Mouse (Mus musculus): ENCODE measurements around the gene Hrh2. TPM values are rescaled to one million over a fixed set of nuclear protein-coding genes. Genes with fewer than 3 reads are reported as not detected.

The Hrh2 gene
- polyA plus RNA-seq, 1 experiment from 2014 or later, result 0.28 TPM

GRCm38 (mm10) chr13:54257580-54258223 lies 65.8 kb downstream of the Hrh2 start:
- 26% methylated on average over 10 of the region's 10 CpGs for WGBS
- no peaks in the 10 kb centered on the region for H3K36me3 ChIP-seq
- no peaks in the 10 kb centered on the region for H3K4me1 ChIP-seq
- H3K4me3 ChIP-seq (replicated peaks), result no peak overlapping the region
- ATAC-seq (ENCODE audit: insufficient read depth, low FRiP score, low read depth), result no peak
- no peak overlapping the region for H3K27ac ChIP-seq
- no peaks in the 10 kb centered on the region for H3K27me3 ChIP-seq (replicated peaks)
- no peaks in the 10 kb centered on the region for H3K9me3 ChIP-seq
- no peak overlapping the region for H3K4me2 ChIP-seq
- H3K9ac ChIP-seq, result no peak overlapping the region

- no peak for ATAC-seq (ENCODE audit: insufficient read depth, low FRiP score, low read depth)
- Histone ChIP-seq H3K9me3 (no peaks in the 10 kb centered on the region), H3K27ac (no peak overlapping the region), H3K9ac (no peak overlapping the region), H3K4me2 (no peak overlapping the region), H3K4me1 (no peaks in the 10 kb centered on the region), H3K27me3 (replicated peaks) (no peaks in the 10 kb centered on the region), H3K4me3 (replicated peaks) (no peak overlapping the region), H3K36me3 (no peaks in the 10 kb centered on the region)
- WGBS, result 40% methylated on average over 8 of the region's 8 CpGs
Observed at GRCm38 (mm10) chr13:54258231-54258743, 66.4 kb downstream of the Hrh2 start.

DNA sequence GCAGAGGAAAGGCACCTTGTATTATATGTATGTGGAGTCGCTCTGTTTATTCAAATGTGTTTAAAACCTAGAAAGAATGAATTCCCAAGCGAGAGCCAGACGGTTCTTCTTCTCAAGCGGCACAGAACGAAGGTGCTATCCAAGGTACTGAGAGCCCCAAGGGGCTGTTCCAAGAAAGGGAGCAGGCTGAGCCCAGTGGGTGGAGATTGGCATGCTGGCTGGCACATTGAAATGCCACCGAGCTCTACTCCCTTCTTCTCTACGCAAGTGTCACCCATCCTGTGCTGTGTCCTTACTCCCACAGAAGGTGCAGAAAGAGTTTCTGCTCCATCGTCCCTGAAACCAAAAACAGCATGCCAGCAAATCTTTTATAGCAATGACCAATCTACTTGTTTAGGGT lies 68.4 kb downstream of the Hrh2 start:
- Histone ChIP-seq H3K36me3 (no peaks in the 10 kb centered on the region), H3K4me3 (replicated peaks) (no peak overlapping the region), H3K27me3 (replicated peaks) (no peaks in the 10 kb centered on the region), H3K9ac (no peak overlapping the region), H3K4me2 (no peak overlapping the region), H3K4me1 (no peaks in the 10 kb centered on the region), H3K27ac (no peak overlapping the region), H3K9me3 (no peaks in the 10 kb centered on the region)
- WGBS, result 21% methylated on average over 8 of the region's 8 CpGs
- ATAC-seq (ENCODE audit: insufficient read depth, low FRiP score, low read depth), result no peak

DNA sequence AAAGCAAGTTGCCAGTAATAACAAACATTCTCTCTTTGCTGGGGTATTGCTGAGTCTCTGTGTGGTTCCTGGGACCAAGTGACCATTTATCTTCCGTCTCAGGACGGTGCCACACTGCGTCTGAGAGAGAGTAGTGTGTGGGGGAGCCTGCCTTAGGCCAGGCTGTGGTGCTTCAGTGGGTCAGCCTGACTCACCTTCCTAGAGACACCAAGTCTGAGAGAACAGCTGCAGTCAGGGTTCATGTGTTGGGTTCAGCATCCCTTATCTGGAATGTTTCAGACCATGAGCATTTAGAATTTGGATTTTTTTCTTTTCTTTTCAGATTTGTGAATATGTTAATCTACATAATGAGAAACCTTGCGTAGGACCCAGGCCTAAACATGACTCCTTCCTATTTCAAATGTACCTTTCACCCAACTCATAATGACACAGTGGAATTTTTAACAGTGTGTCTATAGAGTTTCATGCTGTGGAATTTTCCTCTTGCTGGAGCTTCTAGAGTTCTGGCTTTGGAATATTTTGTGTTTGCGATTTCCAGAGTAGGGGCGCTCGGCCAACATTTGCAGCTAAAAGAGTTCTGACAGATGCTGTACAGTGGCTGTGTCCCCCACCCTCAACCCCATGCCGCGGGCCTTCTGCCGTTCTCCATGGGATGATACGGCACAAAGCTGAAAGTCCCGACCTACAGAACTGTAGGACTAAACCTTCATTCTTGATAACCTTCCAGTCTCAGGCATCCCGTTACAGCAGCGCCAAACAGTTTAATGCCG lies 71.0 kb downstream of the Hrh2 start:
- Histone ChIP-seq H3K4me3 (replicated peaks) (no peak overlapping the region), H3K4me2 (no peak overlapping the region), H3K36me3 (no peaks in the 10 kb centered on the region), H3K9me3 (no peaks in the 10 kb centered on the region), H3K9ac (no peak overlapping the region), H3K27me3 (replicated peaks) (no peaks in the 10 kb centered on the region), H3K4me1 (no peaks in the 10 kb centered on the region), H3K27ac (no peak overlapping the region)
- ATAC-seq (ENCODE audit: insufficient read depth, low FRiP score, low read depth), result no peak
- 81% methylated on average over 15 of the region's 15 CpGs for WGBS

DNA sequence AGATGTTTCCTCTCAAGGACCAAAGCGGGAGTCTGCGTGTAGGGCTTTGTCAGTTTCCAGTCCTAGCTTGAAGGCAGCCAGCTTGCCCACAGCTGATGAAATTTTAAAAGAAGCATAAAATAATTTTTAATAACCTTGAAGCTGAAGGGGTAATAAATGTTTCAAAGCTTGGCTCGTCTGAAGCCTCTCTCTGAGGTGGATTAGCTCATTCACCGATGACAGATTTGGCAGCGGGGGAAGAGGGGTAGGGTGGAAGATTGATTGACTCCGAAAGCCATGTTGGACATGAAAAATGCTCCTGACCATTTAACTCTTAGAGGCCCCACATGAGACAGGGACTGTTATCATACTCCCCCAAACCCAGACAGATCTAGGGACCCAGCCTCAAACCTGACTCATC lies 71.7 kb downstream of the Hrh2 start:
- no peak overlapping the region for H3K9ac ChIP-seq
- H3K4me1 ChIP-seq, result no peaks in the 10 kb centered on the region
- H3K4me2 ChIP-seq, result no peak overlapping the region
- no peak overlapping the region for H3K4me3 ChIP-seq (replicated peaks)
- H3K27me3 ChIP-seq (replicated peaks), result no peaks in the 10 kb centered on the region
- H3K36me3 ChIP-seq, result no peaks in the 10 kb centered on the region
- ATAC-seq (ENCODE audit: insufficient read depth, low FRiP score, low read depth), result no peak
- WGBS, result 52% methylated on average over 6 of the region's 6 CpGs
- no peaks in the 10 kb centered on the region for H3K9me3 ChIP-seq
- H3K27ac ChIP-seq, result no peak overlapping the region

DNA sequence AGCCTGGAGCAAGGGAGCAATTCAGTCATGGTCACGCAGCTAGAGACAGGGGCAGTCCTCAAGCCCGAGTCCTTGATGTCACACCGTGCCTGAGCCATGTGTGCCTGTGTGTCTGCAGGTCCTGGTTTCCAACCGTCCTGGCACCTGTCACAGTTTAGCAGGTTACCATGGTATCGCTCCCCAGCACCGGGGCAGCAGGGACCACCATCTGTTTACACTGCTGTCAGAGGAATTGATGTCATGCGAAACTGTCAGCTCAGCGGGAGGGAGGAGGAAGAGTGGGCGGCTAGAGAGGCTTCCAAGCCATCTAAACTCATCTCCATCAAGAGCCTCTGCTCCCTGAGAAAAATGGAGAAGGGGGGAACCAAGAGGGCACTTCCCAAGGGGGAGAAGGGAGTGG lies 74.5 kb downstream of the Hrh2 start:
- no peak overlapping the region for H3K4me3 ChIP-seq (replicated peaks)
- no peaks in the 10 kb centered on the region for H3K4me1 ChIP-seq
- H3K27me3 ChIP-seq (replicated peaks), result no peaks in the 10 kb centered on the region
- H3K27ac ChIP-seq, result no peak overlapping the region
- no peak overlapping the region for H3K4me2 ChIP-seq
- 12% methylated on average over 9 of the region's 9 CpGs for WGBS
- ATAC-seq (ENCODE audit: insufficient read depth, low FRiP score, low read depth), result no peak
- H3K9ac ChIP-seq, result no peak overlapping the region
- no peaks in the 10 kb centered on the region for H3K9me3 ChIP-seq
- H3K36me3 ChIP-seq, result no peaks in the 10 kb centered on the region

- no peak for ATAC-seq (ENCODE audit: insufficient read depth, low FRiP score, low read depth)
- Histone ChIP-seq H3K36me3 (no peaks in the 10 kb centered on the region), H3K27ac (no peak overlapping the region), H3K4me2 (no peak overlapping the region), H3K4me1 (no peaks in the 10 kb centered on the region), H3K9ac (no peak overlapping the region), H3K4me3 (replicated peaks) (no peak overlapping the region), H3K27me3 (replicated peaks) (no peaks in the 10 kb centered on the region), H3K9me3 (no peaks in the 10 kb centered on the region)
- WGBS, result 71% methylated on average over 3 of the region's 3 CpGs
Observed at GRCm38 (mm10) chr13:54269087-54269486, 77.2 kb downstream of the Hrh2 start.

- Histone ChIP-seq H3K36me3 (no peaks in the 10 kb centered on the region), H3K9ac (no peak overlapping the region), H3K27ac (no peak overlapping the region), H3K4me1 (no peaks in the 10 kb centered on the region), H3K4me2 (no peak overlapping the region), H3K4me3 (replicated peaks) (no peak overlapping the region), H3K9me3 (no peaks in the 10 kb centered on the region), H3K27me3 (replicated peaks) (no peaks in the 10 kb centered on the region)
- 69% methylated on average over 8 of the region's 8 CpGs for WGBS
- no peak for ATAC-seq (ENCODE audit: insufficient read depth, low FRiP score, low read depth)
Observed at GRCm38 (mm10) chr13:54269628-54270027, 77.7 kb downstream of the Hrh2 start.

- 85% methylated on average over 7 of the region's 7 CpGs for WGBS
- Histone ChIP-seq H3K4me3 (replicated peaks) (no peak overlapping the region), H3K36me3 (no peaks in the 10 kb centered on the region), H3K4me2 (no peak overlapping the region), H3K27me3 (replicated peaks) (no peaks in the 10 kb centered on the region), H3K4me1 (no peaks in the 10 kb centered on the region), H3K27ac (no peak overlapping the region), H3K9me3 (no peaks in the 10 kb centered on the region), H3K9ac (no peak overlapping the region)
- no peak for ATAC-seq (ENCODE audit: insufficient read depth, low FRiP score, low read depth)
Observed at GRCm38 (mm10) chr13:54272076-54272475, 80.1 kb downstream of the Hrh2 start.

DNA sequence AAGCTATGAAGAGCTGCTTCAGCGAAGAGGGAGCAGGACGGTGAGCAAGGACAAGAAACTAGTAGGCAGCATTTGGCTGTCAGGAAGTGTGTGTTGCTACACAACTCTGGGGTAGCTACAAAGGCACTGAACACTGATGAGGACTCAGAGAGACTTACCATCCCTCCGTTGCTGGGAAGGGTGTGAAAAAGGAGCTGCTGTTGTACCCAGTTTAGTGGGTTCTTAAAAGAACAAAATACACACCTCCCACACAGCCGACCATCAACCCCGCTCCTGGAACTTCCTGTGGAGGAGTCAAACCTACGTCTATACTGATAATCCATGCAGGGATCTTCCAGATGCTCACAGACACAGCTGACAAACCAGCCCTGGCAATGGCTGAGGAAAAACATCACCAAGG lies 85.5 kb downstream of the Hrh2 start:
- no peak for ATAC-seq (ENCODE audit: insufficient read depth, low FRiP score, low read depth)
- WGBS, result 83% methylated on average over 6 of the region's 6 CpGs

DNA sequence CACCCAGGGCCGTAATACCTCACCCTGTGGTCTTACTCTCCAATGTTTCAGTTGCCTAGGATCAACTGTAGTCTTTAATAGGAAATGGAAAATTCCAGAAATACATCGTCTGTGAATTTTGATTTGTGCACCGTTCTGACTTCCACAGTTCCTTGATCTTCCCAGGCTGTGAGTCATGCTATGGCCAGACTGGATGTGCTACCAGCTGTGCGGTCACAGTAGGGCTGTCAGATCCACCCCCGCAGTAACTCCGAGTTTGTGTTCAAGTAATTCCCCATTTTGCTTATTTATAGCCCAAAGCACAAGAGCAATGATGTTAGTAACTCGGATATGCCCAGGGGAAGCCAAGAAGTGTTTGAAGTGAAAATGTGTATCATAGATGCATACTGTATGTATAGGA lies 88.4 kb downstream of the Hrh2 start:
- Histone ChIP-seq H3K9me3 (no peaks in the 10 kb centered on the region), H3K27me3 (replicated peaks) (peaks cover 9% of the 10 kb centered on the region), H3K4me2 (no peak overlapping the region), H3K36me3 (no peaks in the 10 kb centered on the region), H3K27ac (no peak overlapping the region), H3K4me3 (replicated peaks) (no peak overlapping the region), H3K4me1 (no peaks in the 10 kb centered on the region), H3K9ac (no peak overlapping the region)
- 73% methylated on average over 7 of the region's 7 CpGs for WGBS
- ATAC-seq (ENCODE audit: insufficient read depth, low FRiP score, low read depth), result no peak

More for the DNA sequence above, 85.5 kb downstream of the Hrh2 start:
- Histone ChIP-seq H3K4me3 (replicated peaks) (no peak overlapping the region), H3K9ac (no peak overlapping the region), H3K4me1 (no peaks in the 10 kb centered on the region), H3K27ac (no peak overlapping the region), H3K36me3 (no peaks in the 10 kb centered on the region), H3K9me3 (no peaks in the 10 kb centered on the region), H3K4me2 (no peak overlapping the region), H3K27me3 (replicated peaks) (peaks cover 9% of the 10 kb centered on the region)

- Histone ChIP-seq H3K4me2 (no peak overlapping the region), H3K4me3 (replicated peaks) (no peak overlapping the region), H3K36me3 (no peaks in the 10 kb centered on the region), H3K9me3 (no peaks in the 10 kb centered on the region), H3K9ac (no peak overlapping the region), H3K27ac (no peak overlapping the region), H3K27me3 (replicated peaks) (peaks cover 9% of the 10 kb centered on the region), H3K4me1 (no peaks in the 10 kb centered on the region)
- no peak for ATAC-seq (ENCODE audit: insufficient read depth, low FRiP score, low read depth)
- WGBS, result 68% methylated on average over 7 of the region's 7 CpGs
Observed at GRCm38 (mm10) chr13:54281149-54281548, 89.2 kb downstream of the Hrh2 start.
